Mouse (Mus musculus): ENCODE results near the gene Srd5a1.

DNA sequence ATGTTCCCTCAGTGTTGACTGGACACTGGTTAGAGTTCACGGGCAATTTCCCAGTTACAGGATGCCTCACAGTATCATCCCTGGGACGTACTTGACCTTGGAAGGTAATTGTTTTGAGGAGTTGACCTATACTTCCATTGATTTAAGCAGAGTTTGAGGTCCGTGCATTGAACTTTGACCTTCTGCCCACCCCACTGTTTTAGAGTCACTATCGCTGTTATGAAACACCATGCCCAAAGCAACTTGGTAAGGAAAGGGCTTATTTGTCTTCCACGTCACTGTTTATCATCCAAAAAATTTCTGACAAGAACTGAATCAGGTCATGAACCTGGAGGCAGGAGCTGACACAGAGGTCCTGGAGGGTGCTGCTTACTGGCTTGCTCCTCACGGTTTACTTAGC, 28.8 kb downstream of the Srd5a1 start:
- TF ChIP-seq CTCF (IDR thresholded peaks at IDR 0.05; ENCODE audit: low read depth) (no peak), EP300 (IDR thresholded peaks at IDR 0.05; ENCODE audit: low read depth) (no peak)
